ENCODE assay signal across 13 mouse cellular contexts in genomic region chr9:73934844-73935243, GRCm38 (mm10). TPM values are rescaled to one million over a fixed set of nuclear protein-coding genes. Genes with fewer than 3 reads are reported as not detected.
DNase-seq lines count a peak whose midpoint lies in the region; ATAC-seq and TF ChIP-seq lines count a peak whose summit lies in the region.
"Had no signal": no experiment of that assay in that cellular context is flagged by ENCODE, and none has a peak within 500 bp of the region (broad histone marks: within the 10 kb centered on the region; RNA-seq: fewer than 3 reads in every experiment).

No protein-coding gene starts in this region.

- no peaks in the 10 kb centered on the region for H3K27me3 ChIP-seq in hindbrain, embryonic 14.5 days (ENCODE audit: control insufficient read depth, insufficient read depth, low read length)
- no peaks in the 10 kb centered on the region for H3K27me3 ChIP-seq in hindbrain, embryonic 13.5 days
- no peaks in the 10 kb centered on the region for H3K27me3 ChIP-seq in midbrain, postnatal 0 days (ENCODE audit: insufficient read depth, low read length)
- H3K27me3 ChIP-seq in midbrain, embryonic 13.5 days, result no peaks in the 10 kb centered on the region
- H3K27me3 ChIP-seq in liver, embryonic 12.5 days (replicated peaks), result no peaks in the 10 kb centered on the region
- H3K27me3 ChIP-seq: embryonic facial prominence, embryonic 12.5 days had no signal

- peak; percentile 80 for DNase-seq in hindbrain, embryonic 14.5 days (ENCODE audit: low spot score)
- DNase-seq in midbrain, postnatal 0 days (ENCODE audit: low spot score), result peak; percentile 90
- peak; percentile 79 for DNase-seq in cerebellum, adult 9-11 months
- peak; percentile 7 for DNase-seq in right cerebral cortex, postnatal 14 days
- no peak for DNase-seq in gastrocnemius, postnatal 4 days (ENCODE audit: low spot score in 2 of 2)
- DNase-seq: adrenal gland, adult 2 months; gastrocnemius, postnatal 25 days had no signal

- H3K9ac ChIP-seq in hindbrain, embryonic 14.5 days, result no peak overlapping the region
- H3K9ac ChIP-seq in hindbrain, embryonic 13.5 days, result no peak overlapping the region
- no peak overlapping the region for H3K9ac ChIP-seq in midbrain, postnatal 0 days (replicated peaks; ENCODE audit: low read length, poor library complexity, severe bottlenecking)
- no peak overlapping the region for H3K9ac ChIP-seq in midbrain, embryonic 13.5 days (replicated peaks)
- H3K9ac ChIP-seq in liver, embryonic 12.5 days, result no peak overlapping the region
- H3K9ac ChIP-seq: embryonic facial prominence, embryonic 12.5 days had no signal

- no peaks in the 10 kb centered on the region for H3K4me1 ChIP-seq in hindbrain, embryonic 14.5 days (replicated peaks; ENCODE audit: control insufficient read depth, insufficient read depth, low read length)
- H3K4me1 ChIP-seq in hindbrain, embryonic 13.5 days (replicated peaks), result no peaks in the 10 kb centered on the region
- H3K4me1 ChIP-seq in midbrain, postnatal 0 days (ENCODE audit: insufficient read depth, low read length), result no peaks in the 10 kb centered on the region
- 0 out of 2 replicates have a peak, but pooled peaks cover 3% of the 10 kb centered on the region for H3K4me1 ChIP-seq in midbrain, embryonic 13.5 days (replicated peaks)
- H3K4me1 ChIP-seq in liver, embryonic 12.5 days, result no peaks in the 10 kb centered on the region
- H3K4me1 ChIP-seq: embryonic facial prominence, embryonic 12.5 days had no signal

- H3K27ac ChIP-seq in hindbrain, embryonic 14.5 days, result no peak overlapping the region
- no peak overlapping the region for H3K27ac ChIP-seq in hindbrain, embryonic 13.5 days
- no peak overlapping the region for H3K27ac ChIP-seq in midbrain, postnatal 0 days (ENCODE audit: low read depth, low read length)
- H3K27ac ChIP-seq in midbrain, embryonic 13.5 days, result no peak overlapping the region
- no peak overlapping the region for H3K27ac ChIP-seq in liver, embryonic 12.5 days
- H3K27ac ChIP-seq: embryonic facial prominence, embryonic 12.5 days had no signal

- H3K9me3 ChIP-seq in hindbrain, embryonic 14.5 days (ENCODE audit: control insufficient read depth, low read length), result no peaks in the 10 kb centered on the region
- no peaks in the 10 kb centered on the region for H3K9me3 ChIP-seq in hindbrain, embryonic 13.5 days
- 0 out of 2 replicates have a peak, but pooled peaks cover 3% of the 10 kb centered on the region for H3K9me3 ChIP-seq in midbrain, postnatal 0 days (ENCODE audit: low read length)
- no peaks in the 10 kb centered on the region for H3K9me3 ChIP-seq in midbrain, embryonic 13.5 days
- peaks cover 17% of the 10 kb centered on the region; the same call in 1 of the 2 replicates for H3K9me3 ChIP-seq in liver, embryonic 12.5 days (replicated peaks)
- H3K9me3 ChIP-seq: embryonic facial prominence, embryonic 12.5 days had no signal

- 63% methylated on average over 4 of the region's 4 CpGs for WGBS in hindbrain, embryonic 14.5 days
- 67% methylated on average over 4 of the region's 4 CpGs for WGBS in hindbrain, embryonic 13.5 days
- 57% methylated on average over 4 of the region's 4 CpGs for WGBS in midbrain, postnatal 0 days
- 75% methylated on average over 4 of the region's 4 CpGs for WGBS in midbrain, embryonic 13.5 days
- WGBS in liver, embryonic 12.5 days (ENCODE audit: insufficient replicate concordance), result 73% methylated on average over 4 of the region's 4 CpGs

- peak; percentile 64; the same call in 1 of the 2 replicates for ATAC-seq in hindbrain, embryonic 14.5 days (ENCODE audit: low FRiP score)
- no peak for ATAC-seq in hindbrain, embryonic 13.5 days (ENCODE audit: low FRiP score)
- no peak for ATAC-seq in midbrain, postnatal 0 days (ENCODE audit: low FRiP score)
- ATAC-seq in midbrain, embryonic 13.5 days, result no peak
- no peak for ATAC-seq in liver, embryonic 12.5 days

- TF ChIP-seq CTCF in midbrain, postnatal 0 days (IDR thresholded peaks at IDR 0.05), result no peak

- H3K36me3 ChIP-seq in hindbrain, embryonic 14.5 days (replicated peaks; ENCODE audit: control insufficient read depth, insufficient read depth), result no peaks in the 10 kb centered on the region; the same call in 1 of the 2 replicates
- peaks cover 21% of the 10 kb centered on the region for H3K36me3 ChIP-seq in hindbrain, embryonic 13.5 days
- peaks cover 11% of the 10 kb centered on the region; the same call in 1 of the 2 replicates for H3K36me3 ChIP-seq in midbrain, postnatal 0 days (ENCODE audit: insufficient read depth, low read length)
- H3K36me3 ChIP-seq in midbrain, embryonic 13.5 days, result no peaks in the 10 kb centered on the region
- H3K36me3 ChIP-seq in liver, embryonic 12.5 days, result no peaks in the 10 kb centered on the region
- H3K36me3 ChIP-seq: embryonic facial prominence, embryonic 12.5 days; G1E had no signal

- H3K4me3 ChIP-seq in hindbrain, embryonic 14.5 days (replicated peaks; ENCODE audit: low read length), result no peak overlapping the region
- no peak overlapping the region for H3K4me3 ChIP-seq in hindbrain, embryonic 13.5 days
- no peak overlapping the region for H3K4me3 ChIP-seq in midbrain, postnatal 0 days (ENCODE audit: low read depth, low read length)
- no peak overlapping the region for H3K4me3 ChIP-seq in midbrain, embryonic 13.5 days (replicated peaks)
- no peak overlapping the region for H3K4me3 ChIP-seq in liver, embryonic 12.5 days
- H3K4me3 ChIP-seq: embryonic facial prominence, embryonic 12.5 days had no signal

- H3K4me2 ChIP-seq in hindbrain, embryonic 14.5 days (replicated peaks), result no peak overlapping the region
- H3K4me2 ChIP-seq in hindbrain, embryonic 13.5 days, result no peak overlapping the region
- no peak overlapping the region for H3K4me2 ChIP-seq in midbrain, postnatal 0 days (ENCODE audit: low read depth, low read length, poor library complexity, severe bottlenecking)
- no peak overlapping the region for H3K4me2 ChIP-seq in midbrain, embryonic 13.5 days (replicated peaks)
- no peak overlapping the region for H3K4me2 ChIP-seq in liver, embryonic 12.5 days
- H3K4me2 ChIP-seq: embryonic facial prominence, embryonic 12.5 days had no signal

RNA-seq across cellular contexts. Expression of gene Unc13c, which starts 33.9 kb away (rescaled TPM):
- 6.7 and 7.1 TPM in 2 replicates for polyA plus RNA-seq in hindbrain, embryonic 14.5 days (2014; fragmentation: Nextera tagmentation; extraction: Ambion mirVana)
- 3.1 and 3.4 TPM in 2 replicates for polyA plus RNA-seq in hindbrain, embryonic 13.5 days (2015; fragmentation: Nextera tagmentation; extraction: Ambion mirVana)
- total RNA-seq in midbrain, postnatal 0 days (2014; rRNA removed), result 15.3 and 19.4 TPM in 2 replicates
- polyA plus RNA-seq in midbrain, postnatal 0 days (2015; fragmentation: Nextera tagmentation; extraction: Ambion mirVana), result 5.9 and 6.3 TPM in 2 replicates
- 1.4 and 1.6 TPM in 2 replicates for polyA plus RNA-seq in midbrain, embryonic 13.5 days (2015; fragmentation: Nextera tagmentation; extraction: Ambion mirVana)
- 0.04 and 0.06 TPM in 2 replicates for polyA plus RNA-seq in liver, embryonic 12.5 days (2016; fragmentation: Nextera tagmentation; extraction: Ambion mirVana)
- total RNA-seq in gastrocnemius, postnatal 4 days (2021), result under 1 TPM; 0.37 to 0.41 TPM
- total RNA-seq: neutrophil, adult 5-6 weeks had no signal
- polyA plus RNA-seq: G1E had no signal

Comparison
In these comparisons a context has a peak if more than half of its experiments do, and no peak if none do; other contexts are left out.
1. DNase-seq: peak in hindbrain, embryonic 14.5 days (single experiment), midbrain, postnatal 0 days (single experiment), cerebellum, adult 9-11 months (single experiment) and right cerebral cortex, postnatal 14 days (single experiment); none in gastrocnemius, postnatal 4 days (0 of 2).